Mouse (Mus musculus) brain, embryonic 18.5 days (tissue): Measurements from ENCODE around the gene Adssl1.
A peak's percentile ranks its signal among the peaks of the same experiment; 100 is the strongest.

Experiments
- DNase-seq: peaks from one replicate; pipeline ENCODE4 v3.0.0-alpha.2; 2012; ENCODE audit warnings: low read depth, low spot score

The Adssl1 gene

GRCm38 (mm10) chr12:112621900-112622299 is 2.1 kb downstream of the Adssl1 start:
- DNase-seq, result no peak

- DNase-seq, result no peak
Observed at GRCm38 (mm10) chr12:112623742-112624141, 3.9 kb downstream of the Adssl1 start.

GRCm38 (mm10) chr12:112625700-112626099 is 5.9 kb downstream of the Adssl1 start:
- no peak for DNase-seq

- no peak for DNase-seq
Observed at GRCm38 (mm10) chr12:112626455-112626854, 6.6 kb downstream of the Adssl1 start.

GRCm38 (mm10) chr12:112627097-112627881 is 7.4 kb downstream of the Adssl1 start:
- DNase-seq, result no peak

GRCm38 (mm10) chr12:112628197-112628596 is 8.4 kb downstream of the Adssl1 start:
- DNase-seq, result no peak

- no peak for DNase-seq
Observed at GRCm38 (mm10) chr12:112628928-112629721, 9.3 kb downstream of the Adssl1 start.

- no peak for DNase-seq
Observed at GRCm38 (mm10) chr12:112630029-112630428, 10.2 kb downstream of the Adssl1 start.

GRCm38 (mm10) chr12:112630796-112631195 is 11.0 kb downstream of the Adssl1 start:
- DNase-seq, result no peak

GRCm38 (mm10) chr12:112631472-112631871 is 11.6 kb downstream of the Adssl1 start:
- DNase-seq, result no peak

GRCm38 (mm10) chr12:112632084-112632777 is 12.4 kb downstream of the Adssl1 start:
- DNase-seq, result no peak

- no peak for DNase-seq
Observed at GRCm38 (mm10) chr12:112632907-112633306, 13.1 kb downstream of the Adssl1 start.

GRCm38 (mm10) chr12:112633686-112634085 is 13.8 kb downstream of the Adssl1 start:
- DNase-seq, result no peak

- no peak for DNase-seq
Observed at GRCm38 (mm10) chr12:112639526-112639925, 19.7 kb downstream of the Adssl1 start.

GRCm38 (mm10) chr12:112643126-112643525 is 23.3 kb downstream of the Adssl1 start:
- no peak for DNase-seq

GRCm38 (mm10) chr12:112644180-112644854 is 24.5 kb downstream of the Adssl1 start, which contains the start of gene Siva1:
Siva1 (plus strand) TSS chr12:112644679.
- DNase-seq, result peak; percentile 91

- DNase-seq, result no peak
Observed at GRCm38 (mm10) chr12:112644855-112645506, 25.1 kb downstream of the Adssl1 start.

GRCm38 (mm10) chr12:112646139-112646538 is 26.3 kb downstream of the Adssl1 start:
- DNase-seq, result no peak

- no peak for DNase-seq
Observed at GRCm38 (mm10) chr12:112648081-112648480, 28.2 kb downstream of the Adssl1 start.

GRCm38 (mm10) chr12:112651778-112652439 is 32.1 kb downstream of the Adssl1 start:
- no peak for DNase-seq
